Mouse (Mus musculus) forebrain, embryonic 14.5 days (tissue): Measurements from ENCODE around the gene Trim7. TPM values are rescaled to one million over a fixed set of nuclear protein-coding genes. Genes with fewer than 3 reads are reported as not detected.

Experiments used
- ATAC-seq: fragments of 200-750 bp; cut with Nextera tagmentation; 2 replicates; pipeline ENCODE4 v1.8.0; 2017; ENCODE audit warnings: mild to moderate bottlenecking, moderate library complexity
- DNase-seq: peaks from one replicate; pipeline ENCODE4 v3.0.0-alpha.2; 2015; ENCODE audit warnings: low spot score
- H3K27ac ChIP-seq: fragments of 300-500 bp; sonication (generic); 2 replicates; pipeline ENCODE4 v1.5.1; 2014; ENCODE audit warnings: low read depth, mild to moderate bottlenecking, control low read depth, low read length, moderate library complexity
- H3K27me3 ChIP-seq: fragments of 300-500 bp; sonication (generic); replicated peaks from 2 replicates; pipeline ENCODE4 v1.6.1; 2014; ENCODE audit warnings: low read length, control low read depth, mixed read lengths; ENCODE audit not compliant: control insufficient read depth, insufficient read depth
- H3K36me3 ChIP-seq: fragments of 300-500 bp; sonication (generic); 2 replicates; pipeline ENCODE4 v1.6.1; 2014; ENCODE audit warnings: low read length, control low read depth; ENCODE audit not compliant: control insufficient read depth, insufficient read depth
- H3K4me1 ChIP-seq: fragments of 300-500 bp; sonication (generic); 2 replicates; pipeline ENCODE4 v1.6.1; 2014; ENCODE audit warnings: antibody characterized with exemption, low read length, control low read depth; ENCODE audit not compliant: control insufficient read depth, insufficient read depth
- H3K4me2 ChIP-seq: fragments of 300-500 bp; sonication (generic); 2 replicates; pipeline ENCODE4 v1.6.1; 2014; ENCODE audit warnings: mild to moderate bottlenecking, control low read depth, low read length
- H3K4me3 ChIP-seq: fragments of 300-500 bp; sonication (generic); 2 replicates; pipeline ENCODE4 v1.5.1; 2014; ENCODE audit warnings: low read depth, low read length, control low read depth
- H3K9ac ChIP-seq: fragments of 300-500 bp; sonication (generic); 2 replicates; pipeline ENCODE4 v1.6.1; 2014; ENCODE audit warnings: mild to moderate bottlenecking, low read length, control low read depth, moderate library complexity
- H3K9me3 ChIP-seq: fragments of 300-500 bp; sonication (generic); replicated peaks from 2 replicates; pipeline ENCODE4 v1.6.1; 2016; ENCODE audit warnings: low read length, control low read depth, mixed read lengths; ENCODE audit not compliant: control insufficient read depth
- WGBS: fragments of 180-500 bp; shearing (Covaris S2); extraction: QIAGEN DNeasy Blood & Tissue Kit; methylation state at CpG from one replicate; pipeline ENCODE4 v1.1.7; 2014; 5-methylcytosine and 5-hydroxymethylcytosine counted together
- polyA plus RNA-seq: library from polyadenylated mRNA; unstranded; fragments of >200 nt; fragmentation: Nextera tagmentation; extraction: Ambion mirVana; gene quantifications from 2 replicates; pipeline ENCODE4 v1.2.1, GENCODE M21; 2014

Trim7 gene
- polyA plus RNA-seq, 1 experiment from 2014 or later: 0.61 TPM

- 13% methylated on average over 18 of the region's 18 CpGs for WGBS
- Histone ChIP-seq H3K36me3 (peaks cover 32% of the 10 kb centered on the region), H3K4me2 (peak overlapping the region; percentile 90), H3K4me3 (peak overlapping the region; percentile 58), H3K27ac (peak overlapping the region; percentile 92), H3K9me3 (no peaks in the 10 kb centered on the region), H3K9ac (peak overlapping the region; percentile 95), H3K4me1 (peaks cover 19% of the 10 kb centered on the region), H3K27me3 (no peaks in the 10 kb centered on the region)
- ATAC-seq: no peak; the same call in 1 of the 2 replicates
- DNase-seq: no peak
Observed at GRCm38 (mm10) chr11:48798984-48799920, 26.7 kb upstream of the Trim7 start.

DNA sequence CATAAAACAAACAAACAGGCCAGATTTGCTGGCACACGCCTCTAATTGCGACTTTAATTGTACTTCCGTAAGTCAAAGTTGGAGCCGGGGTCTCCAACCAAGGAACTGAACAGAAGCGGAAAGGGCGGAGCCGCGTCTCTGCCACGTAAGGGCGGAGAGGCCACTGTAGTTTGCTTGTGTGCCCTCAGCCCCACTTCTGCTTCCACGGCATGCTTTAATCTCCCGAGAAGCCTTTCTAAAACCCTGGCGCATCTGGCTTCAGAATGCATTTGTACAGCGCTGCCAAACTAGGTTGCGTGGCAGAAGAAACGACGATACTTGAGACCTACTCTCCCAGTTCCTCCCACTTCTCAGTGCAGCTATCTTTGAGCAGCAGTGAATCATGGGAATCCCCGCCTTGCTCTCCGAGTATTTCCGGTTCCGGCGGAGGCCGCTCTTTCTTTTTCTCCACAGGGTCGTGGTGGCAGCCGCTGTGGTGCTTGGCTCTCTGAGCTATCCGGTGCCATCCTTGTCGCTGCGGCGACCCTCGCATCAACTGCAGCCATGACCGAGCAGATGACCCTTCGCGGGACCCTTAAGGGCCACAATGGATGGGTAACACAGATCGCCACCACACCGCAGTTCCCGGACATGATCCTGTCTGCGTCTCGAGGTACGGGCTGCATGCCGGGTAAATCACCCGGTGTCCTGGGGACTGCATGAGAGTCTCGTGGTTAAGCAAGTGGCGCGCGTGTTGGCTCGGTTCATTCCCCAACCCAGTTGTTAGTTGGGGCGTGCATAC lies 25.8 kb upstream of the Trim7 start, which contains the start of gene Rack1:
Gene Rack1 (plus strand): TSS at position 412 of the 781 bp plus-strand sequence.
- Histone ChIP-seq H3K36me3 (peaks cover 40% of the 10 kb centered on the region), H3K4me2 (peak within 1 kb of the TSS; percentile 90), H3K4me1 (peaks cover 19% of the 10 kb centered on the region), H3K27me3 (no peaks in the 10 kb centered on the region), H3K4me3 (peak within 1 kb of the TSS; percentile 58), H3K9ac (peak within 1 kb of the TSS; percentile 95), H3K27ac (peak within 1 kb of the TSS; percentile 92), H3K9me3 (no peaks in the 10 kb centered on the region)
- DNase-seq: peak; percentile 96
- under 1% methylated on average over 47 of the region's 47 CpGs for WGBS
- peak; percentile 95 for ATAC-seq

DNA sequence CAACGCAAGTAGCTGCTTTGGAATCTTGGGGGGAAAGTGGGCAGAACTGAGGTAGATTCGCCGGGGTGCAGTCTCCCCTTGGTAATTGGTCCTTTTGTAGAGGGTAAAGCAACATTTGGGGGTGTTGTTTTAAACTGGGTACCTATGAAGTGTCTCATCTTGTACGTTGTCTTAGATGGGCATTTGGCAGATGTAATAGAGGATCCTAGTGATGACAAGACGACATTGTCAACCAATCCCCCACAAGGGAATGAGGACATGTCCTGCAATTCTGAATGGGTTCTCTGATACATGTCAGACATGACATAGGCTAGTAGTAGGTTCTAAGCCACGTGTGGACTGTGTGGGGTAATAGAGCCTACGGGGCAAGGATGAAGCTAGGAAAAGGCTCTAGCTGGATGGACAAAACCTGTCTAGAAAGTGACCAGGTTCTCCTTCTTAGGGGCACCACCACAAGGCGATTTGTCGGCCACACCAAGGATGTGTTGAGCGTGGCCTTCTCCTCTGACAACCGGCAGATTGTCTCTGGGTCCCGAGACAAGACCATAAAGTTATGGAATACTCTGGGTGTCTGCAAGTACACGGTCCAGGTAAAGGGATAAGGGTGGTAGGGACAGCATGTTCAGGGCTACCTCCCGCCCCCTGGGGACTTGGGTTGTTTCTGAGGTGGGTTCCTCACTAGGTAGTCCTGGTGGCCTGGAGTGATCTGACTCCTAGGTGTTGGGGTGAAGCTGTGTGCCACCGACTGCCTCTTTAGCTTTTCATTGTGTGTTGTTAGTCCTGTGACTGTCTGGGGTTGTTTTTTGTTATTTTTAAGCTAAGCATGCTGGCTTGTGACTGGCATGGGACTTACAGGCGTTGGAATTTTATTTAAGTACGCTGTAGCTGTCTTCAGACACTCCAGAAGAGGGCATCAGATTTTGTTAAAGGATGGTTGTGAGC lies 23.8 kb upstream of the Trim7 start:
- H3K9me3 ChIP-seq: no peaks in the 10 kb centered on the region
- H3K9ac ChIP-seq: peak overlapping the region; percentile 95
- no peak overlapping the region for H3K27ac ChIP-seq
- peak overlapping the region; percentile 58 for H3K4me3 ChIP-seq
- H3K27me3 ChIP-seq: no peaks in the 10 kb centered on the region
- peak overlapping the region; percentile 90 for H3K4me2 ChIP-seq
- peaks cover 60% of the 10 kb centered on the region for H3K36me3 ChIP-seq
- 80% methylated on average over 17 of the region's 17 CpGs for WGBS
- peaks cover 19% of the 10 kb centered on the region for H3K4me1 ChIP-seq
- DNase-seq: no peak
- no peak for ATAC-seq

DNA sequence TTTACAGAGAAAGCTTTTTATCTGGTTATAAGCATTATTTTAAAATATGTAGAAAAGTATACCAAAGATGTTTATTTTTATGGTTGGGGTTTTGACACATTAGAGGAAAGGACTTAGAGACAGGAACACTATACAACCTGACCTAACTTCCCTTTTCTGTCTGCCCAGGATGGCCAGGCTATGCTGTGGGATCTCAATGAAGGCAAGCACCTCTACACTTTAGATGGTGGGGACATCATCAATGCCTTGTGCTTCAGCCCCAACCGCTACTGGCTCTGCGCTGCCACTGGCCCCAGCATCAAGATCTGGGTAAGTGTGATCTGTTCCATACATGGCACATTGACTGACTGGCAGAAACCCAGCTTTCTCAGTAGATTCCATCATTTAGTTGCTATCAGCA lies 22.0 kb upstream of the Trim7 start:
- WGBS: 93% methylated on average over 2 of the region's 2 CpGs
- ATAC-seq (no peak), DNase-seq (no peak)
- no peak overlapping the region for H3K4me3 ChIP-seq
- no peaks in the 10 kb centered on the region for H3K9me3 ChIP-seq
- no peaks in the 10 kb centered on the region for H3K27me3 ChIP-seq
- peaks cover 79% of the 10 kb centered on the region for H3K36me3 ChIP-seq
- H3K4me1 ChIP-seq: peaks cover 15% of the 10 kb centered on the region
- no peak overlapping the region for H3K27ac ChIP-seq
- H3K9ac ChIP-seq: no peak overlapping the region
- H3K4me2 ChIP-seq: no peak overlapping the region

- DNase-seq (no peak), ATAC-seq (no peak)
- 89% methylated on average over 2 of the region's 2 CpGs for WGBS
- H3K9ac ChIP-seq: no peak overlapping the region
- H3K4me2 ChIP-seq: no peak overlapping the region
- H3K9me3 ChIP-seq: no peaks in the 10 kb centered on the region
- no peak overlapping the region for H3K4me3 ChIP-seq
- H3K27ac ChIP-seq: no peak overlapping the region
- peaks cover 11% of the 10 kb centered on the region for H3K4me1 ChIP-seq
- H3K36me3 ChIP-seq: peaks cover 88% of the 10 kb centered on the region
- H3K27me3 ChIP-seq: no peaks in the 10 kb centered on the region
Observed at GRCm38 (mm10) chr11:48804922-48805321, 21.0 kb upstream of the Trim7 start.

DNA sequence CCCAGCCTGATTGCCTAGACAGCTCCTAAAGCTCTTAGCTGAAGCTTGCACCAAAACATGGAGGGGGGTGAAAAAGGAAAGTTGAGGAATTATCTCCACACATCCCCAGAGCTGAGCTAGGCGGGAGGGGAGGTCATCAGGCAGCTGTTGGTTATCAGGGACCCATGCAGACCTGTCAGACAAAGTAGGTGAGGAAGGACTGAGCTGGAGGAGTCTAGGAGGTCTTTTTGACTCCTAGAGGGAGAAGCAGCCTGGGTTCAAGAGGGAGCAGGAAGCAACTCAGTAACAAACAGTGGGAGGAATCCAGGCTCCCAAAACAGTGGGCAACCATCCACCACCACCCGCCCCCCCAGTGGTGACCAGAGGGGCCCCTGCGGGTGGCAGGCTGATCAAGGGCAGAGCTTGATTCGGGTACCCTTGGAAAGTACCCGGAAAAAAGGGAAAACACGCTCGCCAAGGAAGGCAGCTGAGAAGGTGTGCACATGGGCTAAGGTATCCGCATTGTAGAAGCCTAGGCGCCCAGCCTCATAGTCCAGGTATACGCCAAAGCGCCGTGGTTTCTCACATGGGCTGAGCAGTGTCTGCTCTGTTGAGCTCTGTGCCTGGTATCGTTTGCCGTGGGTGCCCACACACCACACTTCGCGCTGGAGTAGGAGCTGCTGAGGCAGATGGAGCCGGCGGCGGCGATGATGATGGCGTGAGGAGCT lies 18.9 kb upstream of the Trim7 start:
- ATAC-seq (peak; percentile 38), DNase-seq (no peak)
- H3K4me1 ChIP-seq: peaks cover under 1% of the 10 kb centered on the region; the same call in 1 of the 2 replicates
- no peak overlapping the region for H3K4me2 ChIP-seq
- H3K4me3 ChIP-seq: no peak overlapping the region
- peaks cover 99% of the 10 kb centered on the region for H3K36me3 ChIP-seq
- H3K27me3 ChIP-seq: no peaks in the 10 kb centered on the region
- no peak overlapping the region for H3K27ac ChIP-seq
- 53% methylated on average over 21 of the region's 21 CpGs for WGBS
- H3K9me3 ChIP-seq: no peaks in the 10 kb centered on the region
- no peak overlapping the region for H3K9ac ChIP-seq

DNA sequence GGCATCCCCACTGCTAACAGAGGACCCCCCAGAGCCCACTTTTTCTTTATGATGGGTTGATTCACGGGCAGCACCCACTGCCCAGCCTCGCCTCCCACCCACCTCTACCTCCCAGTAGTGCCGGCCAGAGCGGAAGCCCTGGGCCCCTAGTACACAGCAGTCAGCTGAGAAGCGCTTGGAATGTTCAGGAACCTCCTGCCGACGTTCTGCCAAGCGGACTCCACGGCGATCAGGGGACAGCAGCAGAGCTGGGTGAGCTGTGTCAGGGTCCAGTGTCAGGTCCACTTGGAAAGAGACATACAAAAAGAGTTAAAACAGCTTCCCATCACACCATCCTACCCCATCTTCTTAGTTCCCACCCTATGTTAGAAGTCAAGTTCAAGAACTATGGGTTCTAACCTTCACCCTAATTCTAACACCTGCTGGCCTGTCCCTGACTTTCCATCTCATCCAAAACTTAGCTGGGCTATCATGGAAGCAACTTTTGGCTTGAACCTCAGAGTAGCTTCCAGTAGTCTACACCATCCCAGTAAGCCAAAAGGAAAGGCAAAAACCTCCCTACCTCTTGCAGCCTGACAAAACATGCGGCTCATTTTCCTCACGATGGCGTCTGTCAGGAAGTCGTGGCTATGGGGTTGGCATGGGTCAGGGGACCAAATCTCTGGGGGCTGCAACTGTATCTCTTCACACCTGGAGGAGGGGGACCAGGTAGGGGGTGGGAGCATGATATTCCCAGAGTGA lies 18.2 kb upstream of the Trim7 start:
- H3K27me3 ChIP-seq: no peaks in the 10 kb centered on the region
- DNase-seq (no peak), ATAC-seq (peak; percentile 27)
- H3K4me3 ChIP-seq: no peak overlapping the region
- H3K4me1 ChIP-seq: no peaks in the 10 kb centered on the region
- no peak overlapping the region for H3K9ac ChIP-seq
- no peaks in the 10 kb centered on the region for H3K9me3 ChIP-seq
- no peak overlapping the region for H3K27ac ChIP-seq
- WGBS: 71% methylated on average over 14 of the region's 14 CpGs
- peaks cover 99% of the 10 kb centered on the region for H3K36me3 ChIP-seq
- no peak overlapping the region for H3K4me2 ChIP-seq
